Comparison of ENCODE assay signal across 23 mouse cellular contexts in genomic region chr1:158633441-158633840, GRCm38 (mm10).
"Had no signal": no experiment of that assay in that cellular context is flagged by ENCODE, and none has a peak within 500 bp of the region (broad histone marks: within the 10 kb centered on the region; RNA-seq: fewer than 3 reads in every experiment).

No protein-coding gene starts in this region.

- DNase-seq: forebrain, postnatal 0 days; gastrocnemius, postnatal 14 days; gastrocnemius, postnatal 36 days; heart, adult 11 months; heart, adult 2 months; heart, postnatal 14 days; heart, postnatal 36 days; kidney, adult 11 months; kidney, postnatal 10 days; layer of hippocampus, adult 9-11 months; layer of hippocampus, postnatal 36 days; left cerebral cortex, postnatal 4 days had no signal

- H3K4me2 ChIP-seq: heart, embryonic 11.5 days; heart, embryonic 13.5 days; heart, embryonic 15.5 days; hindbrain, embryonic 13.5 days; hindbrain, embryonic 15.5 days; limb, embryonic 13.5 days; limb, embryonic 15.5 days; liver, embryonic 12.5 days had no signal

- H3K4me1 ChIP-seq: heart, embryonic 13.5 days; heart, embryonic 15.5 days; hindbrain, embryonic 13.5 days; hindbrain, embryonic 15.5 days; limb, embryonic 13.5 days; limb, embryonic 15.5 days; liver, embryonic 12.5 days had no signal

- H3K36me3 ChIP-seq: heart, embryonic 13.5 days; heart, embryonic 15.5 days; hindbrain, embryonic 15.5 days; limb, embryonic 13.5 days; limb, embryonic 15.5 days; liver, embryonic 12.5 days had no signal

- ATAC-seq: forebrain, postnatal 0 days; hindbrain, postnatal 0 days; intestine, embryonic 16.5 days; liver, embryonic 12.5 days had no signal

- H3K9ac ChIP-seq: forebrain, postnatal 0 days; heart, embryonic 13.5 days; heart, embryonic 15.5 days; hindbrain, embryonic 13.5 days; hindbrain, embryonic 15.5 days; limb, embryonic 13.5 days; limb, embryonic 15.5 days; liver, embryonic 12.5 days; liver, embryonic 14.5 days had no signal

- H3K27me3 ChIP-seq: heart, embryonic 13.5 days; heart, embryonic 15.5 days; hindbrain, embryonic 13.5 days; hindbrain, embryonic 15.5 days; limb, embryonic 13.5 days; limb, embryonic 15.5 days; liver, embryonic 12.5 days had no signal

- H3K4me3 ChIP-seq: heart, adult 2 months; heart, embryonic 13.5 days; heart, embryonic 15.5 days; hindbrain, embryonic 13.5 days; hindbrain, embryonic 15.5 days; limb, embryonic 13.5 days; limb, embryonic 15.5 days; liver, embryonic 12.5 days had no signal

- H3K9me3 ChIP-seq: heart, embryonic 13.5 days; heart, embryonic 15.5 days; hindbrain, embryonic 13.5 days; hindbrain, embryonic 15.5 days; limb, embryonic 13.5 days; limb, embryonic 15.5 days; liver, embryonic 12.5 days had no signal

- H3K27ac ChIP-seq: heart, adult 2 months; heart, embryonic 13.5 days; heart, embryonic 15.5 days; hindbrain, embryonic 13.5 days; hindbrain, embryonic 15.5 days; hindbrain, postnatal 0 days; limb, embryonic 13.5 days; limb, embryonic 15.5 days; liver, embryonic 12.5 days; liver, embryonic 14.5 days had no signal
